Mouse (Mus musculus) c-Kit-positive CD71-positive TER-119-positive erythroid progenitor cells, embryonic 14.5 days (primary cell): ENCODE measurements around the gene Myo9b.
"Not testable (repeated sequence)": the region's sequence is repeated elsewhere in the genome, so short reads cannot be mapped to it uniquely, and the experiment has no call there.

Source experiments
- DNase-seq: peaks from one replicate; pipeline ENCODE4 v3.0.0-alpha.2; 2013; ENCODE audit warnings: low spot score

The Myo9b gene

DNA sequence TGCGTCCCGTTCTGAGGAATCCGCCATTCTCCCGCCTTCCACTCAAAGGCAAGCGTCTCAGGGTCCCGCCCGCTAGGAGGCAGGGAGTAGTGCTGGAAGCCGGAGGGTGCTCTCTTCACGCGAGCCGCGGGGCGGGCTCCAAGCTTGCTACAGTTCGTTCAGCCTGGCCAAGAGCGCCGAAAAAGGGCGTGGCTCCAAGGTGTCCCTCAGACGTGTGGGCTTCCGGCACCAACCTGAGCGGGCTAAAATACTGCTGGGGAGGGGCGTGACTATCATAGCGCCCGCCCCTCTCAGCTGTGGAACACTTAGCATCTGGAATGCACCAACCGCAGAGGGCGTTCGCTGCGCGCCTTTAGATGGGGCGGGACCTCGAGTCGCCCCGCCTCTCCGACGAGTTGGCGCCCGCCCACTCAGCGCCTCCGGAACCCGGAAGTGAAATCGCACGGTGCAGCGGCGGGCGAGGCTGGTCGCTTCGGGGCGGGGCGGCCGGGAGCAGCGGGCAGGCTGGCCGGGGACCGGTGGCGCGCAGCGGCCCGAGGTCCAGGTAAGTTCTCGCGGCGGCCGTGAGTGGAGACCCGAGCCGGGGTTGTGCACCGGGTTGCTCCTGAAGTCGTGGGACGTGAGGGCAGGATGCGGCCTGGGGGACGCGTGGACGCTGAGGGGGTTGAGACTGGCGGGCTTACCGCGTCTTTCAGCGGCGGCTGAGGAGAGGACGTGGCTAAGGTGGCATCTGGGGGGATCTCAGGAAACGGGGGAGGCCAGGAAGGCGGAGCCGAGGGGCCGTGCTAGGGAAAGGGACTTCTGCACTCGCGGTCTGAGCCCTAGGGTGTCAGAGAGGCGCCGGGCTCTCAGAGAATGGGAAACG lies at the start of gene Myo9b, which contains the start of gene Haus8:
TSS of gene Myo9b (plus strand) at position 429 of the 865 bp plus-strand sequence.
TSS of gene Haus8 (minus strand) at position 649 of the 865 bp plus-strand sequence.
- peak; percentile 99 for DNase-seq

DNA sequence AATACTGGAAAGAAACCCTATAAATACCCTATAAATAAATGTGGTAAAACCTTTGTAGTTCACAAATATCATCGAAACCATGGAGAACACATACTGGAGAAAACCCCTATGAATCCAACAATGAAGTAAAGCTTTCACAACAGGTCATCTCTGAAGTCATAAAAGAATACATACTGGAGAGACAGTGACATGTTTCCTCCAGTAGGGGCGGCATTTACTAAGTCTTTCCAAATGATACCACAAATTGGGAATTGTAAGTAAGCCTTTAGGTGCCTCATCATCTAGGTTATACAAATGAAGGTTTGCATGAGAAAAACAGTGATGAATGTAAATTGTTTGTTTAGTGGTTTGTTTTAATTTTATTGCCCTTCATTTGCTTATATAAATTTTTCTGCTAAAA lies 48.0 kb upstream of the Myo9b start:
- DNase-seq = peak; percentile 22

DNA sequence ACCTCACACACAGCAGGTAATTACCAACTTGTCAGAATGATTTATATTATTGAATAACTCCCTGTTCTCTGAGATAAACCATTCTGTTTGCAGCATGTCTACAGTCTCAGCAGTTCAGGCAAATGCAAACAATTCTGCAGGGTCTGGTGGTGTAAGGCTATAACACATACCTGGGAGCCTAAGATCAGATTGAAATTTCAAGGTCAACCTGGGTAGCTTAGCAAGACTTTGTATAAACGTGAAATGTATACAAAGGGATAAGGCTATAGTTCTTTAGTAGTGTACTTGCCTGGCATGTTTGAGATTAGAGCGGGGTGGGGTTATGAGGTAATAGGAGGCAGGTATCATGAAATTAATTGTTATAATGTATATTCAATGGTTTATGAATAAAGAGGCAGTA lies 29.8 kb upstream of the Myo9b start:
- DNase-seq = no peak

DNA sequence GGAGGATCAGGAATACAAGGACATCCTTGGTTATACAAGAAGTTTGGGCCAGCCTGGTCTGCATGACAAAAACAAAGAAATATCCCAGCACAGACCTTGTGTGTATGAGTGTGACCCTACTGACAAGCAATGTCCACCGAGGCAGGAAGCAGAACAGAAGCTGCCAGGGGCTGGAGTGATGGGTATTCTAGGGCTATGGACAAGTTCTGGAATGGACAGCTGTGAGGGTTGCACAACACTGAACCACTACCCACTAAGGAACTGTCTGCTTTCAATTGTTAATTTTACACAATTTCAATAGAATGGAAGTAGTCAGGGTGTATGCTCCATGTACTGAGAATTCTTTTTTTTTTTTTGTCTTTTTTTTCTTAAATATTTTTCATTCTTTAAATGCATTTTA lies 24.3 kb upstream of the Myo9b start:
- DNase-seq = no peak

DNA sequence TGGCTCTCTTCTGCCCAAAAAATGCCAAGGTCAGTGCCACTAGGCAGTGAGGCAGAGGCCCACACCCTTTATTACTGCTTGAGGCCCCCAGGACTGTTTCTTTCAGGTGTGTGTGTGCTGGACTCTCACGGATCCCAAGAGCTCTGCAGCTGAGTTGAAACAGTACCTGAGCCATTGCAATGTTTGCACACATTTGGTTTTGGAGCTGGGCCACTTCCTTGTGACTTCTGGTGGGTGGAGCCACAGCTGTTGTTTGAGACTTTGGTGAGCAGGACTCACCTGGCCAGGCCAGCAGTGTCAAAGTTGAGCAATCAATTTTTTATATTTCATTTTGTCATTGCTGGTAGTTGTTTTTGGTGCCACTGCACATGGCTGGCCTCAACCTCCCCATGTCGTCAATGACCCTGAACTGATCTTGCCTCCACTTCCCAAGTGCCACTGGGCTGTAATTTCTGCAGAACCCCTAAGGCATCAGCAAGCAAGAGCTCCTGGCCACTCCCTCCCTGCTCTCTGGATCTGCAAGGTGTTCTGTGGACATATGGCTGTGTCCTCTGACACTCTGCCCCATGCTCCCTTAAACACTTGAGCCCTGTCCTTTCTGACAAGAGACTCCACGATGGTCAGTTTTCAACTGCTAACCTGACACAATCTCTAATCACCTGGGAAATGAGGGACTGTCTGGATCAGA lies 15.8 kb upstream of the Myo9b start:
- no peak for DNase-seq

DNA sequence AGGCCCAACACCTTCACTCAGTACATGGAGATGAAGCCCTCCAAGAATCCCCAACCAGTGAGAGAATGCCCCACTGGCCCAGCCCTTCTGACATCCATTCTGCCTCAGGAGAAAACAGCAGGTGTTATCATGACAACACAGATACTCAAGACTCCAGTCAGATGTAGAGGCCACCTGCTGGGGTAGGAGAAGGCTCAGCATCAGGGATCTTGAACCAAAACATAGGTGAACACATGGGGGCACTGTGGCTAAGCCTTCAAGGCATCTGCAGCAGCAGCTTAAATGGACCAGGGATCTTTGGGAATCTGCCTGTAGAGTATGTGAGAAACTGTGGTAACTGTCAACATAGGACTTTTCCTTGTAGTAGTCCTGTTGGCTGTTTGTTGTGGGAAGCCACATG lies 11.3 kb upstream of the Myo9b start:
- peak; percentile 29 for DNase-seq

DNA sequence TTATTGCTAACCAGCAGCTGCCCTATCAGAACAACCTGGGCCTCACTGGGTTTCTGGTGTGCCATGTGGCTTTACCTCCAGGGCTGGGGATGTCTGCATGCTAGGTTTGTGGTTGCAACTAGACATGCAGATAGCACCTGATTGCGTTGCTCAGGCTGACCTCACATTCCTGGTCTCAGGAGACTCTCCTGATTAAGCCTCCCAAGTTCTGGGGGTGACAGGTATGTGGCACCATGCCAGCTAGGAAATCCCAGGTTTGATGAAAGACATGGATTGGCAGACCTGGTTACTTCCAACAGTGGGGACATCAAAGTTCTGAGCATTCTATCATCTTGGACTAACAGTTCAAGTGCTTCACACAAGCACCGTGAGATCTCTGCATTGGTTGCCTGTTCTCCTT lies 4.8 kb upstream of the Myo9b start:
- DNase-seq = no peak

DNA sequence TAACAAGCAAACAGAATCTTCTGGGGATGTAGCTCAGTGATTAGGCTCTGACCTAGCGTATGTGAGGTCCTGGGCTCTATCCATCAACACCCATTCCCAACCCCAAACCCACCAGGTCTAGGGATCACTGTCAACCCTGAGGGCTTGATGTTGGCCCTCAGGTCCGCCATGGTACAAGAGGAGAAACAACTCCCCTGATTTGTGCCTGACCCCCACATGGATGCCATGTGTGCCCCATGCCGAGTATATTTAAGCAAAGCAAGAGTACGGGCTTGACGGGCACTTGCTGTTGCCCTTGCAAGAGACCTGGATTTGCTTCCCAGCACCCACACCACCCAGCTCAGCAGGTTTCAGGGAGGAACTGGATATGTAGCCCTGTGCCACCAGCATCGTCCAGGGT lies 4.2 kb upstream of the Myo9b start:
- not testable (repeated sequence) for DNase-seq

DNA sequence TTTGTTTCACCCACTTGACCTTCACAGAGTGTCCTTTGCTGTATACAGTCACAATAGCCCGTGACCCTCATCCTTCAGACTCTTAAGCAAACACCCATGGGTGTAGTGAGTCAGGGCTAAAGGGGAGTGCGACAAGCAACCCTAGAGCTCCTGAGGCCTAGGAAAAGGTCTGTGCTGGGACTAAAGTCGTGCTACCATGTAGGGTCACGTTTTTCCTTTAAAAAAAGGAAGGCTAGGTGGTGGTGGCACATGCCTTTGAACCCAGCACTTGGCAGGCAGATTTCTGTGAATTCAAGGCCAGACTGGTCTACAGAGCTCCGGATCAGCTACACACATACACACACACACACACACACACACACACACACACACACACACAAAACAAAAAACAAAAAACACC lies 884 bp upstream of the Myo9b start:
- DNase-seq = peak; percentile 45

DNA sequence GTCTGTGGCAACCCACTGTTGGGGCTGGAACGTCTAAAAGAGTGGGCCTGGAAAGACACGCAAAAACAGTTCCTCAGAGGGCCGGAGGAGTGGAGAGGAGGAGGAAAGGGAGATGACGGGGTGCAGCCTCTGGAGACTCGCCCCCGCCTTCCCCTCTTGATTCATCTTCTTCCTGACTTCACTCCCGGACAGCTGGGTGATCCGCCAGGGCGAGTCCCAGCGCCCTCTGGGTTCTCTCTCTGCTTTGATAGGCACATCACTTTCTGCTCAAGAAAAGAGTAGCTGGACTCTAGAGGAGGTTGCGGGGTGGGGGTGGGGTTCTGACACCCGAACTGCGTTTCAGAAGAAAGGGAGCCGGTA lies 617 bp downstream of the Myo9b start:
- DNase-seq = peak; percentile 67

DNA sequence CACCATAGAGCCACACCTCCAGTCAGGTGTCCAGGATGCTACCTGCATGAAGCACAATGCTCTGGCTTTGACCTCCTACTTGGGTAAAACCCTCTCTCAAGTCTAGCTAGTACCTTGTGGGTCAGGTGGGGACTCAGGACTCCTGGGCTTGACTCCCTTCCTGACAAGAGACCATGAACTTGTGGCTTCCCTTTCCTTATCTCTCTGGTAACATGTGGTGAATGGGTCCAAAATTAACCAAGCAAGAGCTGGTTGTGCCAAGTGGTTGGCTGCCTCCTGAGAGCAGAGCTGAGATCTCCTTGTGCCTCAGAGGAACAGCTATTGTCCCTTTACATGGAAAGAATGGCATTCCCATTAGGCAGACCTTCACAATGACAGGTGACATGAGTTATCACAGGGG lies 2.0 kb downstream of the Myo9b start:
- DNase-seq = no peak

DNA sequence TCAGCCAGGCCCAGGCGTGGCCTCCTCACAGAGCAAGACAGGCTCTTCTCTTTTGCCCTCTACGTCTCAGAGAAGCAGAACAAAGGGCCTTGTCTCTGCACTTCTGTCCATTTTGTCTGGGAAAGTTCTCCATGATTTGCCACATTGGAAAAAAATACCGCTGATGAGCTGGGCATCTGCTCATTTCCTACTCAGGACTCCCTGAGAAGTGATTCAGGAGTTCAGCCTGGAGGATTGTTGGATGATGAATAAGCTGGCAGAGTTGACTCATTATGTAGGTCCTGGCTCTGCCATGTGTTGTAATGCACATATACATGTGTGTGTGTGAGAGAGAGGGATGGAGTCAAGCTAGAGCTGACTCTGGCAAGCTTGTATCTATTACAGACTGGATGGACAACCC lies 3.7 kb downstream of the Myo9b start:
- DNase-seq = no peak

DNA sequence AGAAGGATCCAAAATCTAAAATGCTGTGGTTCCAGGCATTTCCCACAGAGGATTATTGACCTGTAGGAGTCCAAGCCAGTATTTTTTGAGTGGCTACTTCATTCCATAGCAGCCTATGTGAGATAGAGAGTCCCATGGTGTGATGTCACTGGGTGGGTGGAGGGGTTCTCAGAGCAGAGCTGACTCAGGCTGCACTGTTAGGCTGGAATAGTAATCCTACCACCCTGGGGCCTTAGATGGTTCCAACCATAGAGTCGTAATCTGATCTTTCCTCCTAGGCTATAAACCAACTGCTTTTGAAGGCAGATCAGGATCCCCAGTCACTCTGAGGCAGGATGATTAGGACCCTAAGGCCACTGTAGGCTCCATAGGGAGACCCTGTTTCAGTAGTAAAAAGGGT lies 6.9 kb downstream of the Myo9b start:
- DNase-seq = not testable (repeated sequence)

DNA sequence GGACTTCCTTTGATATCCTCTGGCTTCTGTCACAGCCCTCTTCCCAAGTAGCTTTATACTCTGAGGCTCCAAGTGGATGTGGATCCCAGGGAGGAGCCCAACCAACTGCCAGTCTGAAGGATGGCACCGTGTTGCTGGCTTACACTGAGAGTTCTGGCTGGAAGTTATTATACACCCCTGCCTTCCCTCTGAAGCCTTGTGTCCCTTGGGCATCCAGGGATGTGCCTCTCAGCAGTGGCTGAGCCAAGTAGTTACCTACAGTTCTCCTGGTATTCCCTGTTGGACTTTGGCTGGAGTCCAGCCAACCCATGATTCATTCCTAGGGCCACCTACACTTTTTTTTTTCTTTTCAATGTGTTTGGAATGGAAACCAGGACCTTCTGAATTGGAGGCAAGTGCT lies 9.2 kb downstream of the Myo9b start:
- DNase-seq = not testable (repeated sequence)

DNA sequence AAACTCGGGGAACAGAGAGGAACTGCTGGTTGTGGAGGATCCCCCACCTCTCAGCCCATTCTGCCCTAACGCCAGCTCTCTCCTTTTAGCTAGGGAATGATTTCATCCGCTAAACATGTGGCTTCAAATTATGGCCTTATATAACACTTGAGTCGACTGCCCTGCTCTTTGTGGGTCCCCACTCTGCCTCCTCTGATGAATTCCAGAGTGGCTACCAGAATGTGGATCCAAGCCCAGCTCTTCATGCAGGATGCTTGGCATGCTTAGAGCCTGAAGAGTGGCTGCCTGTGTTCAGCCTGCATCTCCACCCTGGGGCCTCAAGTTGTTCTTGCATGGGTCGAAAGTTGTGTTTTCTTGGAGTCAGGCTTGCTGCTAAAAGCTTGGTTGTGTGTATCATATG lies 10.1 kb downstream of the Myo9b start:
- no peak for DNase-seq

DNA sequence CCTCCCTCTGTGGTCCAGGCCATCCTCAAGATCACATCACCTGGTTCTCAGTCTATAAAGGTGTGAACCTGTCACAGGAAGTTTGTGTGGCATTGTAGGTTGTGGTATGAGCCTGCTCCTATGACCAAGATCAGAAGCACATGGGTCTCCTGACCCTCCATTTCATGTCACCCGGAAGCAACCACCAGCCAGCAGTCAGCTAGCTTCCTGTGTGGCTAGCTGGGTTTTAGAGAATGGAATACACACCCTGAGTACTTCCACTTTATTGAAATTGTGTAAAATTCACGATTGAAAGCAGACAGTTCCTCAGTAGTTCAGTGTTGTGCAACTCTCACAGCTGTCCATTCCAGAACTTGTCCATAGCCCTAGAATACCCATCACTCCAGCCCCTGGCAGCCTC lies 13.7 kb downstream of the Myo9b start:
- not testable (repeated sequence) for DNase-seq

DNA sequence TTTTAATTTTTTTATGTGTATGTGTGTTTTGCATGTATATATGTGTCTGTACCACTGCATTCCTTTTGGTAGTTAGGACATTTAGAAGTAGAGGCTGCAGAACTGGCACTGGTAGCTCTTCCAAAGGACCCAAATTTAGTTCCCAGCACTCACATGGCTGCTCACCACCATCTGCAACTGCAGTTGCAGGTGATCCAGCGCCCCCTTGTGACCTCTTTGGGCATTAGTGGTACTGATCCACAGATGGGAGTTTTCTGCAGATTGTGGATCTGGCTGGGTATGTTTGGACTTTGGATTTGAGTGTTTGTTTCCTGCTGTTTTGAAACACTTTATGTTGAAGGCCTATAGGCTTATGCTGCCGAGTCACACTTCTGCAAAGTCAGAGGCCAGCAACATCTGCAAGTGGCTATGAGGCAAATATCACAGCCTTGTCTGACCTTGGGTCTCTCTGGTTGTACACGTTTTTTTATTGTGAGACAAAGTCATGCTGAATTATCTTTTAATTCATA lies 16.0 kb downstream of the Myo9b start:
- no peak for DNase-seq

DNA sequence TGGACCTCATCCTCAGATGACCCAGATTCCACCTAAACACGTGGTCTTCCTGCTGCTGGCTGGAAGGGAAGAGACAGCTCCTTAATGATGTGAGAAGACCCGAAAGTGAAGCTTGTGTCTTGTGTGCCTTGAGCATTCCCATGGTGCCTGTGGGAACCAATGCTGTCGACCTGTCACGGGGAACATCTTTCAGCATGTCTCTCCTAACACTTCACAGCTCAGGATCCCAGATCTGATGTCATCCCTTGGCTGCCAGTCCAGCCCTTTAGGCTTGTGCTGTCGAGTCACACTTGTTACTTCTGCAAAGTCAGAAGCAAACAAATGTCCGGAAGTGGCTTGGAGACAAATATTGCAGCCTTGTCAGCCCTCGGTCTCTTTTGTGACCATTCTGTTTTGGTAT lies 16.6 kb downstream of the Myo9b start:
- DNase-seq = no peak

DNA sequence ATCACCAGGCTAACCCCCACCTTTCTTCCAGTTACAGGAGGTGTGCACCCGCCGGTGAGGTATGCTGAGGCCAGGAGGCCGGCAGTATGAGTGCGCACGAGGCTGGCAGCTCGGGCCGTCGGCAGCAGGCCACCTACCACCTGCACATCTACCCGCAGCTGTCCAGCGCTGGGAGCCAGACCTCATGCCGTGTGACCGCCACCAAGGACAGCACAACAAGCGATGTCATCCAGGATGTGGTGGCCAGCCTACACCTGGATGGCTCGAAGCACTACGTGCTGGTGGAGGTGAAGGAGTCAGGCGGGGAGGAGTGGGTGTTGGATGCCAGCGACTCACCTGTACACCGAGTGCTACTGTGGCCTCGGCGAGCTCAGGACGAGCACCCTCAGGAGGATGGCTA lies 17.7 kb downstream of the Myo9b start:
- DNase-seq = no peak

DNA sequence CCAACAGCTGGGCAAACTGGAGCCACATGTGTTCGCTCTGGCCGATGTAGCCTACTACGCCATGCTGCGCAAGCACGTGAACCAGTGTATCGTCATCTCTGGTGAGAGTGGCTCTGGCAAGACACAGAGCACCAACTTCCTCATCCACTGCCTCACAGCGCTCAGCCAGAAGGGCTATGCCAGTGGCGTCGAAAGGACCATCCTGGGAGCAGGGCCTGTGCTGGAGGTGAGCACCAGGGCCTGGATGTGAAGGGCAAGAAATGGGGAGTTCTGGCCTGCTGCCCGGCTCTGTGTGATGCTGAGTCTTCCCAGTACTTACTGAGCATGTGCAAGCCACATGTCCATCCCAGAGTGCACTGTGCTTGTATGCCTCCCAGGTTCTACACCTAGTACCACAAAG lies 18.4 kb downstream of the Myo9b start:
- no peak for DNase-seq

DNA sequence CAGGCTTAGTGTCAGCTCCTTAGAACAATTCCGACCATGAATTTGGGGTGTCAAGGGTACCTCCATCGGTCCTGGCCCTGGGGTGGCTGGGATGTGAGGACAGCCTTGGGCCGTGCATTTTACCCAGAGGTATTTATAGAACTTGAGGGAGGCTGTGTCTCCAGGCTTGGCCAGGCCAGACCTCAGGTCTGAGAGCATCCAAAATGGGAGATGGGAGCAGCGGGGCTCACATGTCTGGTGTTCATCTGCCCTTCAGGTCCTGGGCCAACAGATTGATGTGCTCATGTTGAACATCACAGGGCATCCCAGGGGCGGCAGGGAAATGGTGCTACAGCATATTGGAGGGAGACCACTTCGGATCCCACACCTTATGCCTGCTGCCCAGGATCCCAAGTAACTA lies 18.8 kb downstream of the Myo9b start:
- DNase-seq = no peak

DNA sequence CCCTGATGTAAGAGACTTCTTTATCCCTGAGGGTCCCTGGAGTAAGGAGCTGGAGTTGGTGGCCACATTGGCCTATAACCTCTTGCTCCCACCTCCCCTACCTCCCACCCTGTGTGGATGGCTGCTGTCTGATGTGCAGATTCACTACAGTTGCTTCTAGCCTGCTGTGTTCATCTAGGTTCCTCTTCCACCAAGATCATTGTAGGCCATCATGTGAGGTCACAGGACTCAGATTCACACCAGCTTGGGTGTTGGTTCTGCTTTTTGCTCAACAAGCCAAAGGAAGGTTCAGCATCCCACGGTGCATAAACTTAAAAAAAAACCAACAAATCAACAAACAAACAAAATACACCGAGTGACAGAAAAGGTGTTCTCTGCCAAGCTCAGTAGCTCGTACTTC lies 21.4 kb downstream of the Myo9b start:
- DNase-seq = not testable (repeated sequence)

DNA sequence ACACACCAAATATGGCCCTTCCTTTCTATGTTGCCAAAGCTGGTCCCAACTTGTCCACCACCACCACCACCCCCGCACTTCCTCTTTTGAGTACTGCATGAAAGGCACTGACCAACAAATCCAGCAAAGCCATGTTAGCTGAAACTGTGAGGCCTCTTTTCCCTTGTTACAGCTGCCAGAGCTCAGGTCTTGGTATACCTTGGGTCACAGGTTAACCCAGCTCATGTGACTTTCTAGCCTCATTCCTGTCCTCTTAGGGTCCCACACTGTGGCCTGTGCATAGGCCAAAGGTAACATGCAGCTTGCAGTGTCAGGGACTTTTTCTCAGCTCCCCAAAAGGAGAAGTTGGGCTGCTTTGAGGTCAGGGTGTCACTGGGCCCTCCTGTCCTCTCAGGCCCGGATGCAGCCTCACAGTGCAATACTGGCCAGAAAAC lies 23.7 kb downstream of the Myo9b start:
- DNase-seq = no peak
